Comparison of ENCODE assay signal across 37 mouse cellular contexts in the genomic region with DNA sequence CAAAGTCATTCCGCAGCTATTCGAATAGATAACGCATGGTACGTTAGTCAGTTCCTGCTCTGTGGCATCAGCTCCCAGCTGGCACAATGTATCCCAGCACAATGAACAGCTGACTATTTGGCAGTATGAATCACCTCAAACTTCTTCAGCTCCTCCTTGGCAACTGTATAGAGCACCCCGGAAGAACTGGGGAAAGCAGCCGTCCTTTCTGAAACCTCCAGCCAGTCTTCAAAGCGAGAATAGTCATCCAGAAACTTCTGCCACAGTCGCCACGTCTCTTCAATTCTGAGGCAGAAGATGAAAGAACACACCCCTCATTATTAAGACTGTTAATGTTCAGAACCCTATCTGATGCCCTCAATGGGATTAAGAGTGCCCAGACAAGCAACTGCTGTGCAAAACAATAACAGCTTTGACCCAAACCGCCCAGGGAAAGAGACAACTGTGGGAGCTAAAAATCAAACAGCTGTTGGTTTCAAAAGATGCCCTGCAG. TPM values are rescaled to one million over a fixed set of nuclear protein-coding genes. Genes with fewer than 3 reads are reported as not detected.
DNase-seq lines count a peak whose midpoint lies in the region; ATAC-seq and TF ChIP-seq lines count a peak whose summit lies in the region.
"Had no signal": no experiment of that assay in that cellular context is flagged by ENCODE, and none has a peak within 500 bp of the region (broad histone marks: within the 10 kb centered on the region; RNA-seq: fewer than 3 reads in every experiment).

No protein-coding gene starts in this region.

- H3K27me3 ChIP-seq in hindbrain, embryonic 14.5 days (ENCODE audit: control insufficient read depth, insufficient read depth, low read length) = no peaks in the 10 kb centered on the region
- no peaks in the 10 kb centered on the region for H3K27me3 ChIP-seq in hindbrain, embryonic 12.5 days
- H3K27me3 ChIP-seq in C2C12 (ENCODE audit: control insufficient read depth, insufficient read depth, insufficient read length) = no peaks in the 10 kb centered on the region
- H3K27me3 ChIP-seq in midbrain, postnatal 0 days (ENCODE audit: insufficient read depth, low read length) = no peaks in the 10 kb centered on the region
- H3K27me3 ChIP-seq in thymus, adult 2 months (ENCODE audit: control insufficient read depth, insufficient read depth, low read length) = no peaks in the 10 kb centered on the region
- H3K27me3 ChIP-seq: embryonic facial prominence, embryonic 15.5 days; kidney, embryonic 15.5 days; liver, embryonic 15.5 days; lung, embryonic 15.5 days; megakaryocyte, embryonic 14.5 days; neural tube, embryonic 13.5 days; Patski had no signal

- no peak overlapping the region for H3K4me3 ChIP-seq in hindbrain, embryonic 14.5 days (replicated peaks; ENCODE audit: low read length)
- H3K4me3 ChIP-seq in hindbrain, embryonic 12.5 days = no peak overlapping the region
- H3K4me3 ChIP-seq in C2C12 (ENCODE audit: insufficient read depth, poor library complexity, severe bottlenecking) = no peak overlapping the region
- no peak overlapping the region for H3K4me3 ChIP-seq in midbrain, postnatal 0 days (ENCODE audit: low read depth, low read length)
- H3K4me3 ChIP-seq in thymus, adult 2 months (ENCODE audit: control insufficient read depth, insufficient read depth, low read length) = no peak overlapping the region
- H3K4me3 ChIP-seq: embryonic facial prominence, embryonic 15.5 days; kidney, embryonic 15.5 days; left cerebral cortex, adult 2 months; liver, embryonic 15.5 days; lung, embryonic 15.5 days; megakaryocyte, embryonic 14.5 days; neural tube, embryonic 13.5 days had no signal

- H3K4me2 ChIP-seq in hindbrain, embryonic 14.5 days (replicated peaks) = no peak overlapping the region
- H3K4me2 ChIP-seq in hindbrain, embryonic 12.5 days (replicated peaks) = no peak overlapping the region
- H3K4me2 ChIP-seq in midbrain, postnatal 0 days (ENCODE audit: low read depth, low read length, poor library complexity, severe bottlenecking) = no peak overlapping the region
- H3K4me2 ChIP-seq: embryonic facial prominence, embryonic 15.5 days; heart, embryonic 11.5 days; kidney, embryonic 15.5 days; liver, embryonic 15.5 days; lung, embryonic 15.5 days; neural tube, embryonic 13.5 days had no signal

- ATAC-seq in hindbrain, embryonic 14.5 days (ENCODE audit: low FRiP score) = 0 out of 2 replicates have a peak, but pooled peaks have one; percentile 40
- no peak for ATAC-seq in hindbrain, embryonic 12.5 days (ENCODE audit: low FRiP score)
- no peak for ATAC-seq in midbrain, postnatal 0 days (ENCODE audit: low FRiP score)
- ATAC-seq in inflammation-experienced regulatory T-cells, adult 6 months = no peak
- ATAC-seq: CD4-positive, CD25-positive, alpha-beta regulatory T cell, adult 4 months; forebrain, embryonic 14.5 days; intestine, postnatal 0 days; Patski had no signal

- H3K27ac ChIP-seq in hindbrain, embryonic 14.5 days = no peak overlapping the region
- H3K27ac ChIP-seq in hindbrain, embryonic 12.5 days = no peak overlapping the region
- H3K27ac ChIP-seq in midbrain, postnatal 0 days (ENCODE audit: low read depth, low read length) = no peak overlapping the region
- H3K27ac ChIP-seq in thymus, adult 2 months (ENCODE audit: control insufficient read depth, insufficient read depth, low read length) = no peak overlapping the region
- H3K27ac ChIP-seq: embryonic facial prominence, embryonic 15.5 days; kidney, embryonic 15.5 days; left cerebral cortex, adult 2 months; liver, embryonic 15.5 days; lung, embryonic 15.5 days; neural tube, embryonic 13.5 days had no signal

- 39% methylated on average over 10 of the region's 10 CpGs for WGBS in hindbrain, embryonic 14.5 days
- 59% methylated on average over 10 of the region's 10 CpGs for WGBS in hindbrain, embryonic 12.5 days
- 24% methylated on average over 10 of the region's 10 CpGs for WGBS in midbrain, postnatal 0 days
- 97% methylated on average over 10 of the region's 10 CpGs for WGBS in thymus, adult 2 months

- H3K9me3 ChIP-seq in hindbrain, embryonic 14.5 days (ENCODE audit: control insufficient read depth, low read length) = no peaks in the 10 kb centered on the region
- H3K9me3 ChIP-seq in hindbrain, embryonic 12.5 days (replicated peaks) = no peaks in the 10 kb centered on the region
- H3K9me3 ChIP-seq in midbrain, postnatal 0 days (ENCODE audit: low read length) = no peaks in the 10 kb centered on the region
- H3K9me3 ChIP-seq: embryonic facial prominence, embryonic 15.5 days; kidney, embryonic 15.5 days; liver, embryonic 15.5 days; lung, embryonic 15.5 days; megakaryocyte, embryonic 14.5 days; neural tube, embryonic 13.5 days had no signal

- no peak for TF ChIP-seq CTCF in C2C12 (IDR thresholded peaks at IDR 0.05; ENCODE audit: control insufficient read depth, insufficient read depth, insufficient read length)
- TF ChIP-seq CTCF in brain, embryonic 14.5 days (IDR thresholded peaks at IDR 0.05; ENCODE audit: borderline replicate concordance, extremely low read depth, insufficient read depth, insufficient read length) = no peak
- TF ChIP-seq CTCF in midbrain, postnatal 0 days (IDR thresholded peaks at IDR 0.05) = no peak
- TF ChIP-seq CTCF in thymus, adult 2 months (IDR thresholded peaks at IDR 0.05; ENCODE audit: borderline replicate concordance, control insufficient read depth, extremely low read depth, insufficient read depth, low read length, poor library complexity) = no peak

- no peaks in the 10 kb centered on the region for H3K79me3 ChIP-seq in C2C12 (ENCODE audit: low read depth)

- no peak overlapping the region for H3K9ac ChIP-seq in hindbrain, embryonic 14.5 days
- no peak overlapping the region for H3K9ac ChIP-seq in hindbrain, embryonic 12.5 days
- no peak overlapping the region for H3K9ac ChIP-seq in midbrain, postnatal 0 days (replicated peaks; ENCODE audit: low read length, poor library complexity, severe bottlenecking)
- H3K9ac ChIP-seq: embryonic facial prominence, embryonic 15.5 days; kidney, embryonic 15.5 days; liver, embryonic 15.5 days; lung, embryonic 15.5 days; neural tube, embryonic 13.5 days had no signal

- no peak overlapping the region for H3ac ChIP-seq in C2C12 (ENCODE audit: control insufficient read depth, insufficient read length, low read depth)

- H3K4me1 ChIP-seq in hindbrain, embryonic 14.5 days (replicated peaks; ENCODE audit: control insufficient read depth, insufficient read depth, low read length) = no peaks in the 10 kb centered on the region; the same call in 1 of the 2 replicates
- peaks cover 5% of the 10 kb centered on the region; the same call in 1 of the 2 replicates for H3K4me1 ChIP-seq in hindbrain, embryonic 12.5 days
- H3K4me1 ChIP-seq in midbrain, postnatal 0 days (ENCODE audit: insufficient read depth, low read length) = no peaks in the 10 kb centered on the region
- H3K4me1 ChIP-seq in thymus, adult 2 months (replicated peaks; ENCODE audit: control insufficient read depth, insufficient read depth, low read length) = no peaks in the 10 kb centered on the region
- H3K4me1 ChIP-seq: embryonic facial prominence, embryonic 15.5 days; kidney, embryonic 15.5 days; liver, embryonic 15.5 days; lung, embryonic 15.5 days had no signal

- H3K36me3 ChIP-seq in hindbrain, embryonic 14.5 days (replicated peaks; ENCODE audit: control insufficient read depth, insufficient read depth) = peaks cover 17% of the 10 kb centered on the region
- H3K36me3 ChIP-seq in hindbrain, embryonic 12.5 days = no peaks in the 10 kb centered on the region
- peaks cover 49% of the 10 kb centered on the region for H3K36me3 ChIP-seq in C2C12 (ENCODE audit: control insufficient read depth, insufficient read depth)
- peaks cover 13% of the 10 kb centered on the region for H3K36me3 ChIP-seq in midbrain, postnatal 0 days (ENCODE audit: insufficient read depth, low read length)
- H3K36me3 ChIP-seq in thymus, adult 2 months (ENCODE audit: control insufficient read depth, insufficient read depth, low read length) = peaks cover 40% of the 10 kb centered on the region
- H3K36me3 ChIP-seq: lung, embryonic 15.5 days had no signal

- DNase-seq in hindbrain, embryonic 14.5 days (ENCODE audit: low spot score) = no peak
- DNase-seq in brain, embryonic 14.5 days (ENCODE audit: low read depth) = peak; percentile 53
- DNase-seq in midbrain, postnatal 0 days (ENCODE audit: low spot score) = peak; percentile 36
- DNase-seq in kidney, adult 9 months = no peak
- no peak for DNase-seq in thymus, adult 2 months
- DNase-seq: cerebellum, adult 8-10 months; cerebellum, postnatal 36 days; embryo, embryonic 11 days; gastrocnemius, postnatal 14 days; layer of hippocampus, adult 9-11 months; liver; lung, postnatal 36 days; right cerebral cortex, adult 18-20 months; thymus, adult 18-20 months; thymus, postnatal 4 days had no signal

- no peaks in the 10 kb centered on the region for H3K79me2 ChIP-seq in C2C12 (ENCODE audit: control insufficient read depth, insufficient read depth)

- TF ChIP-seq POLR2A in brain, embryonic 14.5 days (IDR thresholded peaks at IDR 0.05; ENCODE audit: borderline replicate concordance, extremely low read depth, insufficient read depth, insufficient read length, poor library complexity, severe bottlenecking) = no peak
- TF ChIP-seq POLR2A in thymus, adult 2 months (IDR thresholded peaks at IDR 0.05; ENCODE audit: control insufficient read depth, extremely low read depth, insufficient read depth, low read length, poor library complexity) = no peak

TF ChIP-seq in C2C12, 6 proteins besides CTCF, POLR2A, EP300 and RAD21:
- TF ChIP-seq CEBPB (IDR thresholded peaks at IDR 0.05; ENCODE audit: low read depth) (no peak), MAX (IDR thresholded peaks at IDR 0.05) (peak; percentile 75), USF1 (IDR thresholded peaks at IDR 0.05; ENCODE audit: low read depth) (no peak), MYOG (IDR thresholded peaks at IDR 0.05; ENCODE audit: control insufficient read depth, extremely low read depth, insufficient read length) (no peak), MYOD1 (IDR thresholded peaks at IDR 0.05; ENCODE audit: control insufficient read depth, insufficient read length, low read depth) (peak; percentile 98), FOSL1 (IDR thresholded peaks at IDR 0.05; ENCODE audit: insufficient read depth, low read length, poor library complexity, severe bottlenecking) (peak; percentile 39)

RNA-seq across cellular contexts. Expression of a gene that starts 12.7 kb away (rescaled TPM):
- 0.07 and 0.21 TPM in 2 replicates for polyA plus RNA-seq in hindbrain, embryonic 14.5 days (2014; fragmentation: Nextera tagmentation; extraction: Ambion mirVana)
- 0.08 and 0.21 TPM in 2 replicates for polyA plus RNA-seq in hindbrain, embryonic 12.5 days (2016; fragmentation: Nextera tagmentation; extraction: Ambion mirVana)
- 0.02 TPM for polyA plus RNA-seq in C2C12 (2012; fragmentation: generic; extraction: Trizol)
- polyA plus RNA-seq in brain, embryonic 14.5 days (2012; rRNA removed) = not detected in 2 replicates
- total RNA-seq in midbrain, postnatal 0 days (2014; rRNA removed) = not detected in 2 replicates
- polyA plus RNA-seq in midbrain, postnatal 0 days (2015; fragmentation: Nextera tagmentation; extraction: Ambion mirVana) = 0.10 TPM in 1 of 2 replicates, not detected in the other
- polyA plus RNA-seq in inflammation-experienced regulatory T-cells, adult 6 months (2017; shearing (Covaris generic)) = under 1 TPM; 0.29 to 0.59 (median 0.46) TPM
- polyA plus RNA-seq in thymus, adult 2 months (2012; rRNA removed) = not detected in 2 replicates
- total RNA-seq: adrenal gland, adult 18-20 months; ES-E14; hematopoietic stem cell, adult 5-6 weeks; left cerebral cortex, adult 2 months; left cerebral cortex, postnatal 36 days had no signal
- polyA plus RNA-seq: forebrain, embryonic 14.5 days; frontal cortex, adult 2 months; large intestine, adult 2 months; Patski; small intestine, adult 2 months had no signal

Comparison
In these comparisons a context has a peak if more than half of its experiments do, and no peak if none do; other contexts are left out.
1. DNase-seq: peak in brain, embryonic 14.5 days (single experiment) and midbrain, postnatal 0 days (single experiment); none in hindbrain, embryonic 14.5 days (single experiment), kidney, adult 9 months (single experiment) and thymus, adult 2 months (single experiment).